Mouse (Mus musculus) C2C12 (cell line): Measurements from ENCODE around the gene Chn2. TPM values are rescaled to one million over a fixed set of nuclear protein-coding genes. Genes with fewer than 3 reads are reported as not detected.

ENCODE experiments used
- H3K27me3 ChIP-seq: one replicate; pipeline ENCODE4 v1.6.1; 2011; ENCODE audit not compliant: control insufficient read depth, insufficient read depth, insufficient read length
- H3K36me3 ChIP-seq: one replicate; pipeline ENCODE4 v1.6.1; 2011; ENCODE audit not compliant: control insufficient read depth, insufficient read depth
- H3K4me3 ChIP-seq: one replicate; pipeline ENCODE4 v1.5.1; 2011; ENCODE audit warnings: mild to moderate bottlenecking, control low read depth; ENCODE audit not compliant: poor library complexity, insufficient read depth, severe bottlenecking
- H3K79me2 ChIP-seq: one replicate; pipeline ENCODE4 v1.6.1; 2011; ENCODE audit not compliant: control insufficient read depth, insufficient read depth
- H3K79me3 ChIP-seq: one replicate; pipeline ENCODE4 v1.6.1; 2011; ENCODE audit warnings: low read depth, control low read depth
- H3ac ChIP-seq: one replicate; pipeline ENCODE3; 2011; ENCODE audit warnings: low read depth; ENCODE audit not compliant: control insufficient read depth, insufficient read length
- CEBPB ChIP-seq: IDR thresholded peaks from one replicate; pipeline ENCODE4 v1.6.1; 2011; ENCODE audit warnings: low read depth, mild to moderate bottlenecking, control low read depth, moderate library complexity
- CTCF ChIP-seq: IDR thresholded peaks from one replicate; pipeline ENCODE4 v1.5.1; 2011; ENCODE audit not compliant: control insufficient read depth, insufficient read depth, insufficient read length
- FOSL1 ChIP-seq: IDR thresholded peaks from one replicate; pipeline ENCODE4 v1.8.0; 2011; ENCODE audit warnings: mild to moderate bottlenecking, low read length; ENCODE audit not compliant: poor library complexity, insufficient read depth, severe bottlenecking
- MAX ChIP-seq: IDR thresholded peaks from one replicate; pipeline ENCODE4 v1.6.1; 2011; ENCODE audit warnings: mild to moderate bottlenecking, control low read depth
- MYOD1 ChIP-seq: IDR thresholded peaks from one replicate; pipeline ENCODE4 v1.6.1; 2011; ENCODE audit warnings: low read depth; ENCODE audit not compliant: control insufficient read depth, insufficient read length
- MYOG ChIP-seq: IDR thresholded peaks from one replicate; pipeline ENCODE4 v1.6.1; 2011; ENCODE audit not compliant: control insufficient read depth, insufficient read length; ENCODE audit errors: extremely low read depth
- USF1 ChIP-seq: IDR thresholded peaks from one replicate; pipeline ENCODE4 v1.6.1; 2011; ENCODE audit warnings: low read depth, mild to moderate bottlenecking, control low read depth, moderate library complexity
- polyA plus RNA-seq: library from polyadenylated mRNA; unstranded; fragments of >200 nt; fragmentation: generic; extraction: Trizol; gene quantifications from one replicate; pipeline ENCODE4 v1.2.1, GENCODE M21; 2012; ENCODE audit warnings: missing spikeins

Gene Chn2
- polyA plus RNA-seq, 1 experiment = 6.4 TPM

- Histone ChIP-seq H3K79me2 (no peaks in the 10 kb centered on the region), H3K4me3 (no peak overlapping the region), H3ac (no peak overlapping the region), H3K27me3 (no peaks in the 10 kb centered on the region), H3K79me3 (no peaks in the 10 kb centered on the region), H3K36me3 (no peaks in the 10 kb centered on the region)
- no peak for TF ChIP-seq USF1
- TF ChIP-seq MYOG = no peak
- TF ChIP-seq CEBPB = no peak
- no peak for TF ChIP-seq MAX
- no peak for TF ChIP-seq FOSL1
- no peak for TF ChIP-seq MYOD1
- no peak for TF ChIP-seq CTCF
Observed at GRCm38 (mm10) chr6:54035548-54035947, 3.8 kb upstream of the Chn2 start.

GRCm38 (mm10) chr6:54038866-54039265 is 488 bp upstream of the Chn2 start:
- TF ChIP-seq MYOD1 (no peak), CEBPB (no peak), CTCF (no peak), USF1 (no peak), FOSL1 (no peak), MAX (no peak), MYOG (no peak)
- H3K27me3 ChIP-seq = no peaks in the 10 kb centered on the region
- no peaks in the 10 kb centered on the region for H3K79me2 ChIP-seq
- H3K36me3 ChIP-seq = no peaks in the 10 kb centered on the region
- no peak overlapping the region for H3ac ChIP-seq
- peak overlapping the region; percentile 34 for H3K4me3 ChIP-seq
- H3K79me3 ChIP-seq = no peaks in the 10 kb centered on the region

GRCm38 (mm10) chr6:54039805-54040447 is 572 bp downstream of the Chn2 start:
- TF ChIP-seq FOSL1 = no peak
- Histone ChIP-seq H3K79me2 (no peaks in the 10 kb centered on the region), H3K27me3 (no peaks in the 10 kb centered on the region), H3K4me3 (peak overlapping the region; percentile 34), H3ac (peak overlapping the region; percentile 75), H3K36me3 (no peaks in the 10 kb centered on the region), H3K79me3 (no peaks in the 10 kb centered on the region)

GRCm38 (mm10) chr6:54040448-54040844 is 1.1 kb downstream of the Chn2 start:
- no peak for TF ChIP-seq CTCF
- TF ChIP-seq MYOG = no peak
- no peak for TF ChIP-seq CEBPB
- TF ChIP-seq FOSL1 = no peak
- TF ChIP-seq MYOD1 = no peak
- TF ChIP-seq MAX = no peak
- no peak for TF ChIP-seq USF1
- Histone ChIP-seq H3K4me3 (peak overlapping the region; percentile 34), H3K27me3 (no peaks in the 10 kb centered on the region), H3K79me3 (no peaks in the 10 kb centered on the region), H3K36me3 (no peaks in the 10 kb centered on the region), H3ac (peak overlapping the region; percentile 75), H3K79me2 (no peaks in the 10 kb centered on the region)

- Histone ChIP-seq H3ac (no peak overlapping the region), H3K36me3 (no peaks in the 10 kb centered on the region), H3K27me3 (no peaks in the 10 kb centered on the region), H3K79me2 (no peaks in the 10 kb centered on the region), H3K4me3 (no peak overlapping the region), H3K79me3 (no peaks in the 10 kb centered on the region)
- TF ChIP-seq MYOD1 (no peak), CEBPB (no peak), USF1 (no peak)
Observed at GRCm38 (mm10) chr6:54041386-54042043, 2.2 kb downstream of the Chn2 start.

GRCm38 (mm10) chr6:54042142-54042541 is 2.8 kb downstream of the Chn2 start:
- TF ChIP-seq MYOD1 (no peak), MAX (no peak), CEBPB (no peak), CTCF (no peak), FOSL1 (no peak), MYOG (no peak), USF1 (no peak)
- Histone ChIP-seq H3K36me3 (no peaks in the 10 kb centered on the region), H3K27me3 (no peaks in the 10 kb centered on the region), H3ac (no peak overlapping the region), H3K79me2 (no peaks in the 10 kb centered on the region), H3K4me3 (no peak overlapping the region), H3K79me3 (no peaks in the 10 kb centered on the region)
